ENCODE assay signal across 20 mouse cellular contexts in genomic region chr3:21645268-21645667, GRCm38 (mm10).
A peak's percentile ranks its signal among the peaks of the same experiment; 100 is the strongest.
DNase-seq lines count a peak whose midpoint lies in the region; ATAC-seq lines count a peak whose summit lies in the region.
"Had no signal": no experiment of that assay in that cellular context is flagged by ENCODE, and none has a peak within 500 bp of the region (broad histone marks: within the 10 kb centered on the region; RNA-seq: fewer than 3 reads in every experiment).

No protein-coding gene starts in this region.

- no peaks in the 10 kb centered on the region for H3K27me3 ChIP-seq in lung, embryonic 16.5 days (ENCODE audit: control insufficient read depth, insufficient read depth, low read depth, low read length)
- no peaks in the 10 kb centered on the region for H3K27me3 ChIP-seq in embryonic facial prominence, embryonic 14.5 days (replicated peaks; ENCODE audit: control insufficient read depth, insufficient read depth, low read length)
- H3K27me3 ChIP-seq in midbrain, embryonic 11.5 days (ENCODE audit: control insufficient read depth, insufficient read depth, low read length) = no peaks in the 10 kb centered on the region
- H3K27me3 ChIP-seq: forebrain, embryonic 15.5 days; midbrain, embryonic 12.5 days; neural tube, embryonic 12.5 days had no signal

- peak overlapping the region; percentile 20; the same call in 1 of the 2 replicates for H3K27ac ChIP-seq in lung, embryonic 16.5 days (ENCODE audit: low read length)
- H3K27ac ChIP-seq in embryonic facial prominence, embryonic 14.5 days (replicated peaks; ENCODE audit: low read depth, low read length) = no peak overlapping the region
- no peak overlapping the region for H3K27ac ChIP-seq in midbrain, embryonic 11.5 days (ENCODE audit: low read depth, low read length)
- H3K27ac ChIP-seq: forebrain, embryonic 15.5 days; heart, adult 2 months; hindbrain, embryonic 10.5 days; kidney, postnatal 0 days; liver, embryonic 14.5 days; macrophage; midbrain, embryonic 12.5 days; neural tube, embryonic 12.5 days had no signal

- WGBS in lung, embryonic 16.5 days = 26% methylated on average over 1 of the region's 1 CpGs
- WGBS in embryonic facial prominence, embryonic 14.5 days = 34% methylated on average over 1 of the region's 1 CpGs
- whole genome bisulfite sequencing in midbrain, embryonic 11.5 days = 78% methylated on average over 1 of the region's 1 CpGs

- H3K4me2 ChIP-seq in lung, embryonic 16.5 days (ENCODE audit: low read depth, low read length) = no peak overlapping the region
- H3K4me2 ChIP-seq in embryonic facial prominence, embryonic 14.5 days (ENCODE audit: low read depth, low read length) = no peak overlapping the region
- H3K4me2 ChIP-seq in midbrain, embryonic 11.5 days = no peak overlapping the region
- H3K4me2 ChIP-seq: forebrain, embryonic 15.5 days; midbrain, embryonic 12.5 days; neural tube, embryonic 12.5 days had no signal

- H3K4me3 ChIP-seq in lung, embryonic 16.5 days (ENCODE audit: low read length) = no peak overlapping the region
- no peak overlapping the region for H3K4me3 ChIP-seq in embryonic facial prominence, embryonic 14.5 days (ENCODE audit: low read depth, low read length)
- no peak overlapping the region for H3K4me3 ChIP-seq in midbrain, embryonic 11.5 days (ENCODE audit: low read depth, low read length)
- H3K4me3 ChIP-seq: forebrain, embryonic 15.5 days; heart, adult 2 months; hindbrain, embryonic 10.5 days; midbrain, embryonic 12.5 days; neural tube, embryonic 12.5 days had no signal

- no peak for DNase-seq in frontal cortex, postnatal 14 days (ENCODE audit: low spot score in 2 of 2)
- no peak for DNase-seq in lung, postnatal 10 days
- peak; percentile 39 for DNase-seq in embryonic facial prominence, embryonic 14.5 days (ENCODE audit: low spot score)
- no peak for DNase-seq in adrenal gland, adult 18-20 months (ENCODE audit: low spot score in 2 of 2)
- no peak for DNase-seq in midbrain, embryonic 11.5 days (ENCODE audit: low spot score, missing footprints)
- DNase-seq: adrenal gland, postnatal 10 days; cerebellum, adult 11 months; gastrocnemius, postnatal 10 days; heart, adult 2 months; kidney, adult 11 months; spleen, adult 18-20 months had no signal

- no peaks in the 10 kb centered on the region for H3K9me3 ChIP-seq in lung, embryonic 16.5 days (ENCODE audit: control insufficient read depth, low read length)
- H3K9me3 ChIP-seq in embryonic facial prominence, embryonic 14.5 days (ENCODE audit: control insufficient read depth, low read length) = no peaks in the 10 kb centered on the region
- no peaks in the 10 kb centered on the region for H3K9me3 ChIP-seq in midbrain, embryonic 11.5 days (ENCODE audit: control insufficient read depth, low read length)
- H3K9me3 ChIP-seq: forebrain, embryonic 15.5 days; hindbrain, embryonic 10.5 days; midbrain, embryonic 12.5 days; neural tube, embryonic 12.5 days had no signal

- no peaks in the 10 kb centered on the region for H3K36me3 ChIP-seq in lung, embryonic 16.5 days (ENCODE audit: control insufficient read depth, insufficient read depth, low read length)
- no peaks in the 10 kb centered on the region for H3K36me3 ChIP-seq in embryonic facial prominence, embryonic 14.5 days (ENCODE audit: control insufficient read depth, insufficient read depth, low read length)
- H3K36me3 ChIP-seq in midbrain, embryonic 11.5 days (ENCODE audit: control insufficient read depth, insufficient read depth, low read length) = no peaks in the 10 kb centered on the region
- H3K36me3 ChIP-seq: forebrain, embryonic 15.5 days; hindbrain, embryonic 10.5 days; midbrain, embryonic 12.5 days; neural tube, embryonic 12.5 days had no signal

- no peaks in the 10 kb centered on the region; the same call in 1 of the 2 replicates for H3K4me1 ChIP-seq in lung, embryonic 16.5 days (replicated peaks; ENCODE audit: control insufficient read depth, insufficient read depth, low read length)
- H3K4me1 ChIP-seq in embryonic facial prominence, embryonic 14.5 days (ENCODE audit: control insufficient read depth, insufficient read depth, low read length) = no peaks in the 10 kb centered on the region
- H3K4me1 ChIP-seq in midbrain, embryonic 11.5 days (ENCODE audit: control insufficient read depth, insufficient read depth, low read length) = no peaks in the 10 kb centered on the region
- H3K4me1 ChIP-seq: forebrain, embryonic 15.5 days; hindbrain, embryonic 10.5 days; midbrain, embryonic 12.5 days; neural tube, embryonic 12.5 days had no signal

- peak; percentile 88 for ATAC-seq in frontal cortex, adult (ENCODE audit: low TSS enrichment)
- no peak for ATAC-seq in lung, embryonic 16.5 days (ENCODE audit: low read depth)
- ATAC-seq in embryonic facial prominence, embryonic 14.5 days (ENCODE audit: low read depth) = no peak; the same call in 1 of the 2 replicates
- ATAC-seq in midbrain, embryonic 11.5 days (ENCODE audit: low FRiP score) = no peak
- ATAC-seq: forebrain, embryonic 15.5 days had no signal

- no peak overlapping the region for H3K9ac ChIP-seq in lung, embryonic 16.5 days (ENCODE audit: low read length)
- H3K9ac ChIP-seq in embryonic facial prominence, embryonic 14.5 days (ENCODE audit: low read depth, low read length) = no peak overlapping the region
- no peak overlapping the region for H3K9ac ChIP-seq in midbrain, embryonic 11.5 days (ENCODE audit: low read length)
- H3K9ac ChIP-seq: forebrain, embryonic 15.5 days; liver, embryonic 14.5 days; midbrain, embryonic 12.5 days; neural tube, embryonic 12.5 days had no signal
